Mouse (Mus musculus): ENCODE measurements around the gene Zbtb9. TPM values are rescaled to one million over a fixed set of nuclear protein-coding genes. Genes with fewer than 3 reads are reported as not detected.
A peak's percentile ranks its signal among the peaks of the same experiment; 100 is the strongest.
"Not testable (repeated sequence)": the region's sequence is repeated elsewhere in the genome, so short reads cannot be mapped to it uniquely, and the experiment has no call there.

The Zbtb9 gene
- polyA plus RNA-seq (2015; fragmentation: Nextera tagmentation; extraction: Ambion mirVana) = 17.8 and 19.8 TPM in 2 replicates

- WGBS = under 1% methylated on average over 75 of the region's 75 CpGs
- H3K27me3 ChIP-seq = no peaks in the 10 kb centered on the region
- peak within 1 kb of the TSS; percentile 85 for H3K27ac ChIP-seq (replicated peaks)
- peak within 1 kb of the TSS; percentile 81 for H3K4me3 ChIP-seq
- H3K9me3 ChIP-seq = no peaks in the 10 kb centered on the region
- H3K36me3 ChIP-seq = peaks cover 62% of the 10 kb centered on the region
- peak within 1 kb of the TSS; percentile 83 for H3K4me2 ChIP-seq
- peaks cover 54% of the 10 kb centered on the region for H3K4me1 ChIP-seq (replicated peaks)
- H3K9ac ChIP-seq = peak within 1 kb of the TSS; percentile 83
- peak; percentile 99 for ATAC-seq (ENCODE audit: low read depth)
Measured at GRCm38 (mm10) chr17:26972703-26973574, at the start of gene Zbtb9. Zbtb9 (plus strand) TSS chr17:26973167.

GRCm38 (mm10) chr17:26925414-26925813 lies 47.6 kb upstream of the Zbtb9 start:
- H3K27me3 ChIP-seq; H3K4me3 ChIP-seq; H3K9ac ChIP-seq; H3K4me2 ChIP-seq; ATAC-seq (ENCODE audit: low read depth); H3K9me3 ChIP-seq; H3K4me1 ChIP-seq (replicated peaks); H3K27ac ChIP-seq (replicated peaks): not testable (repeated sequence)
- peaks cover 28% of the 10 kb centered on the region for H3K36me3 ChIP-seq
- 97% methylated on average over 9 of the region's 9 CpGs for WGBS

DNA sequence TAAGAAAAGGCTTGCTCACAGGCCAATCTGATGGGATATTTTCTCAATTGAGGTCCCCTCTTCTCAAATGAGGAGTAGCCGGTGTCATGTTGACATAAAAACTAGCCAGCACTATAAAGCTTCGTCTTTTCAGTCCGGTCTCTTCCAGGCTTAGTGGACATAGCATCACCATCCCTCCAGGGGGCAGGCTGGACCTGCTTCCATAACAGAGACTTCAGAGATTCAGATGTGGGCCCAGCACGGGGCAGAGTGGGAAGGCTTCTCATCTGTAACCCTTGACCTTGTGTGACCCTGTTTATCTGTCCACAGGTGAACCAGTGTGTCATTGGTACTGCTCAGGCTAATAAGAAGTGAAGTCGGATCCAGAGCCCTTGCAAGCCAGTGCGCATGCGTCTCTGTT lies 41.2 kb upstream of the Zbtb9 start:
- H3K4me1 ChIP-seq (replicated peaks) = peaks cover 21% of the 10 kb centered on the region
- not testable (repeated sequence) for H3K9ac ChIP-seq; H3K27ac ChIP-seq (replicated peaks); H3K4me3 ChIP-seq; H3K27me3 ChIP-seq; H3K9me3 ChIP-seq; H3K4me2 ChIP-seq; ATAC-seq (ENCODE audit: low read depth)
- H3K36me3 ChIP-seq = peaks cover 34% of the 10 kb centered on the region
- 66% methylated on average over 7 of the region's 7 CpGs for WGBS

DNA sequence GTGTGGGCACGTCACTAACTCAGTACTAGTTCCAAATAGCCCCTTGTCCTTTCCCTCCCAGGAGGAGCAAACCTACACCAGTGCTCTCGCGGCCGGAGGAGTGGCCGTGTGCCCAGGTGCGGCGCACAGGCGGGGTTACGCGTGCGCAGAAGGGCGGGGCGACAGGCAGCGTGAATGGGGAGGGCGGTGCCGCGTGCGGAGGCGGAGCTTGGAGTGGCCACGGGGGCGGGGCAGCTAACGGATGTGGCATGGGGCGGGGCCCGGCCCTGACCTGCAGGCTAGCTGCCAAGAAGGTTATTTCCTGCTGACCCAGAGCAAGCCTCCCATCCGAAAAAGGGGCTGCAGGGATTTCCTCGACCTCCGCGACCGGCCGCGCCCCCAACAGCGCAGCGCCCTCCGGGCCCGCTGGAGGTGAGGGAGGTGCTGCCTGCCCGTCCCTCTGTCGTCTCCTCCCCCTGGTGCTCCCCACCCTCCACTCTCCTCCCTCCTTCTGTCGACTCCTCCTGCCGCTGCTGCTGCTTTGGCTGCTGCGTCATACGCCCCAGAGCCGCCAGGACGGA lies 40.0 kb upstream of the Zbtb9 start, which contains the start of gene Phf1:
Phf1 (plus strand) TSS at position 214 of the 560 bp plus-strand sequence.
- Histone ChIP-seq H3K9me3 (no peaks in the 10 kb centered on the region), H3K27ac (replicated peaks) (peak within 1 kb of the TSS; percentile 88), H3K36me3 (peaks cover 38% of the 10 kb centered on the region), H3K4me1 (replicated peaks) (peaks cover 30% of the 10 kb centered on the region), H3K4me2 (peak within 1 kb of the TSS; percentile 91), H3K9ac (peak within 1 kb of the TSS; percentile 89), H3K4me3 (peak within 1 kb of the TSS; percentile 63), H3K27me3 (no peaks in the 10 kb centered on the region)
- under 1% methylated on average over 43 of the region's 43 CpGs for WGBS
- peak; percentile 81 for ATAC-seq (ENCODE audit: low read depth)

DNA sequence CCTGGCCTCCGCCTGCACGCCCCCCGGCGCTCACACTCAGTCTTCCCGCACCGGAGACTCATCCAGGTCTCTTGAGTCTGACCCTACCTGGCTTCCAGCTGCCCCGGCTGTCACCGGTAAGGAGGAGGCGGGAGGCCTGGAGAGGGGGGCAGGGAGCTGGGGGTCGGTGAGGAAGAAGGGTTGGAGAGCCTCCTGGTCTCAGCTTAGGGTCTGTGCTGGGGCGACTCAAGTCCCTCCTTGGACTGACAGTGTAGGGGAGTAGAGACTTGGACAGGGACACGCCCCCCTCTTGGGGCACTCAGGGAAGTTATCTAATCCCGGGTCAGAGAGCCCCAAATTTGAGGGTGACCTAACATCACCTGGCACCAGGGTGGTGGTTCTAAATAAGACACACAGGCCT lies 39.5 kb upstream of the Zbtb9 start:
- Histone ChIP-seq H3K36me3 (peaks cover 38% of the 10 kb centered on the region), H3K9ac (peak overlapping the region; percentile 89), H3K4me3 (peak overlapping the region; percentile 63), H3K27me3 (no peaks in the 10 kb centered on the region), H3K4me2 (peak overlapping the region; percentile 91), H3K9me3 (no peaks in the 10 kb centered on the region), H3K4me1 (replicated peaks) (peaks cover 35% of the 10 kb centered on the region), H3K27ac (replicated peaks) (peak overlapping the region; percentile 88)
- 12% methylated on average over 13 of the region's 13 CpGs for WGBS
- ATAC-seq (ENCODE audit: low read depth) = peak; percentile 28; the same call in 1 of the 2 replicates

GRCm38 (mm10) chr17:26933885-26934827 lies 38.8 kb upstream of the Zbtb9 start:
- ATAC-seq (ENCODE audit: low read depth) = no peak
- Histone ChIP-seq H3K4me1 (replicated peaks) (peaks cover 41% of the 10 kb centered on the region), H3K9me3 (no peaks in the 10 kb centered on the region), H3K36me3 (peaks cover 32% of the 10 kb centered on the region), H3K4me3 (peak overlapping the region; percentile 63), H3K9ac (peak overlapping the region; percentile 89), H3K27me3 (no peaks in the 10 kb centered on the region), H3K4me2 (peak overlapping the region; percentile 91), H3K27ac (replicated peaks) (no peak overlapping the region)
- 82% methylated on average over 16 of the region's 16 CpGs for WGBS

GRCm38 (mm10) chr17:26935027-26935426 lies 37.9 kb upstream of the Zbtb9 start:
- Histone ChIP-seq H3K4me2 (no peak overlapping the region), H3K9me3 (no peaks in the 10 kb centered on the region), H3K27me3 (no peaks in the 10 kb centered on the region), H3K36me3 (peaks cover 31% of the 10 kb centered on the region), H3K27ac (replicated peaks) (no peak overlapping the region), H3K4me3 (no peak overlapping the region), H3K4me1 (replicated peaks) (peaks cover 44% of the 10 kb centered on the region), H3K9ac (0 out of 2 replicates have a peak overlapping the region, but pooled peaks have one; percentile 32)
- 91% methylated on average over 9 of the region's 9 CpGs for WGBS
- no peak for ATAC-seq (ENCODE audit: low read depth)

GRCm38 (mm10) chr17:26936453-26936852 lies 36.5 kb upstream of the Zbtb9 start:
- Histone ChIP-seq H3K9me3 (no peaks in the 10 kb centered on the region), H3K4me1 (replicated peaks) (peaks cover 55% of the 10 kb centered on the region), H3K27me3 (no peaks in the 10 kb centered on the region), H3K27ac (replicated peaks) (no peak overlapping the region), H3K4me3 (no peak overlapping the region), H3K4me2 (no peak overlapping the region), H3K36me3 (peaks cover 31% of the 10 kb centered on the region), H3K9ac (0 out of 2 replicates have a peak overlapping the region, but pooled peaks have one; percentile 12)
- ATAC-seq (ENCODE audit: low read depth) = no peak
- 80% methylated on average over 12 of the region's 12 CpGs for WGBS

- peaks cover 61% of the 10 kb centered on the region for H3K4me1 ChIP-seq (replicated peaks)
- ATAC-seq (ENCODE audit: low read depth) = no peak
- no peak overlapping the region for H3K4me2 ChIP-seq
Measured at GRCm38 (mm10) chr17:26936921-26937695, 35.9 kb upstream of the Zbtb9 start.

GRCm38 (mm10) chr17:26937883-26938695 lies 34.9 kb upstream of the Zbtb9 start:
- Histone ChIP-seq H3K27me3 (no peaks in the 10 kb centered on the region), H3K4me2 (peak overlapping the region; percentile 83), H3K9ac (peak overlapping the region; percentile 75), H3K4me1 (replicated peaks) (peaks cover 65% of the 10 kb centered on the region), H3K27ac (replicated peaks) (peak overlapping the region; percentile 97; the same call in 1 of the 2 replicates), H3K36me3 (peaks cover 31% of the 10 kb centered on the region), H3K4me3 (peak overlapping the region; percentile 66), H3K9me3 (no peaks in the 10 kb centered on the region)
- ATAC-seq (ENCODE audit: low read depth) = no peak
- 63% methylated on average over 16 of the region's 16 CpGs for WGBS

More at GRCm38 (mm10) chr17:26936921-26937695, 35.9 kb upstream of the Zbtb9 start:
- H3K36me3 ChIP-seq = peaks cover 31% of the 10 kb centered on the region
- no peaks in the 10 kb centered on the region for H3K27me3 ChIP-seq
- H3K4me3 ChIP-seq = no peak overlapping the region
- no peak overlapping the region for H3K27ac ChIP-seq (replicated peaks)
- 0 out of 2 replicates have a peak overlapping the region, but pooled peaks have one; percentile 12 for H3K9ac ChIP-seq
- WGBS = 90% methylated on average over 15 of the region's 15 CpGs
- no peaks in the 10 kb centered on the region for H3K9me3 ChIP-seq

Measured in neural tube, embryonic 13.5 days (tissue).